Mouse (Mus musculus) forebrain, embryonic 14.5 days (tissue): ENCODE measurements at regions not wholly inside any gene's neighbourhood (a gene's known extent, or its start where the extent isn't known, plus 50 kb on each side); places are given as distances from the start of the nearest gene placed in this dataset.

Experiments
- ATAC-seq: fragments of 200-750 bp; cut with Nextera tagmentation; 2 replicates; pipeline ENCODE4 v1.8.0; 2017; ENCODE audit warnings: mild to moderate bottlenecking, moderate library complexity
- DNase-seq: peaks from one replicate; pipeline ENCODE4 v3.0.0-alpha.2; 2015; ENCODE audit warnings: low spot score
- H3K27ac ChIP-seq: fragments of 300-500 bp; sonication (generic); 2 replicates; pipeline ENCODE4 v1.5.1; 2014; ENCODE audit warnings: low read depth, mild to moderate bottlenecking, control low read depth, low read length, moderate library complexity
- H3K27me3 ChIP-seq: fragments of 300-500 bp; sonication (generic); replicated peaks from 2 replicates; pipeline ENCODE4 v1.6.1; 2014; ENCODE audit warnings: low read length, control low read depth, mixed read lengths; ENCODE audit not compliant: control insufficient read depth, insufficient read depth
- H3K36me3 ChIP-seq: fragments of 300-500 bp; sonication (generic); 2 replicates; pipeline ENCODE4 v1.6.1; 2014; ENCODE audit warnings: low read length, control low read depth; ENCODE audit not compliant: control insufficient read depth, insufficient read depth
- H3K4me1 ChIP-seq: fragments of 300-500 bp; sonication (generic); 2 replicates; pipeline ENCODE4 v1.6.1; 2014; ENCODE audit warnings: antibody characterized with exemption, low read length, control low read depth; ENCODE audit not compliant: control insufficient read depth, insufficient read depth
- H3K4me2 ChIP-seq: fragments of 300-500 bp; sonication (generic); 2 replicates; pipeline ENCODE4 v1.6.1; 2014; ENCODE audit warnings: mild to moderate bottlenecking, control low read depth, low read length
- H3K4me3 ChIP-seq: fragments of 300-500 bp; sonication (generic); 2 replicates; pipeline ENCODE4 v1.5.1; 2014; ENCODE audit warnings: low read depth, low read length, control low read depth
- H3K9ac ChIP-seq: fragments of 300-500 bp; sonication (generic); 2 replicates; pipeline ENCODE4 v1.6.1; 2014; ENCODE audit warnings: mild to moderate bottlenecking, low read length, control low read depth, moderate library complexity
- H3K9me3 ChIP-seq: fragments of 300-500 bp; sonication (generic); replicated peaks from 2 replicates; pipeline ENCODE4 v1.6.1; 2016; ENCODE audit warnings: low read length, control low read depth, mixed read lengths; ENCODE audit not compliant: control insufficient read depth
- WGBS: fragments of 180-500 bp; shearing (Covaris S2); extraction: QIAGEN DNeasy Blood & Tissue Kit; methylation state at CpG from one replicate; pipeline ENCODE4 v1.1.7; 2014; 5-methylcytosine and 5-hydroxymethylcytosine counted together

DNA sequence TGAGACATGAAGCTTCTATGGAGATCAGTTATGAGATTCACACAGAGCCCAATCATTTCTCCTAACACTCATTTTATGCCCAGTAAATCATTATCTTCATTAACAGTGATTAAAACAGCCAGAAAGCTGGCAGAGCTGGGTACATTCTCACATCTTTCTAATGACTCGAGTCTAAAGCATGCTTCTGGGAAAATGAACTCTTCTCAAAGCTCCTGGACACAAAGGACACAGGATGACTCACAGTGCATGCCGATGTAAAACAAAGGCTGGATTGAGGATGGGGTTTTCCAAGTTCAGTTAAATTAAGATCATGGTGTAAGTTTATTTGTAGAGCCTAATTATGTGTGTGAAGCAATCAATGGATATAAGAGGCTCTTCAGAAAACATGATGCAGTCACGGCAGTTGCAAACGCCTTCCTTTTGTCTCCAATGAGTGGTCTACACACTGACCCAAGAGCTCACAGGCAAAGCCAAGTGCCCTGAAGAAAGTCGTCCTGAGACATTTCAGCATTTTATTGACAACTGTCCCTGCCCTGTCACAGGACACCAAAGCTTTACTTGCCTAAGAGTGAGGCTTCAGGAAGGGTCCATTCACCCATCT, 1390.7 kb downstream of the Defb40 start:
- H3K9ac ChIP-seq = no peak overlapping the region
- ATAC-seq (peak; percentile 87), DNase-seq (peak; percentile 80)
- H3K4me2 ChIP-seq = no peak overlapping the region
- no peaks in the 10 kb centered on the region for H3K36me3 ChIP-seq
- H3K9me3 ChIP-seq = no peaks in the 10 kb centered on the region
- H3K4me3 ChIP-seq = no peak overlapping the region
- H3K27me3 ChIP-seq = no peaks in the 10 kb centered on the region
- H3K4me1 ChIP-seq = peaks cover 4% of the 10 kb centered on the region
- H3K27ac ChIP-seq = peak overlapping the region; percentile 39; the same call in 1 of the 2 replicates
- 7% methylated on average over 5 of the region's 5 CpGs for WGBS
